Comparison of ENCODE assay signal across 12 mouse cellular contexts in genomic region chr1:173879225-173879987, GRCm38 (mm10). TPM values are rescaled to one million over a fixed set of nuclear protein-coding genes. Genes with fewer than 3 reads are reported as not detected.
DNase-seq lines count a peak whose midpoint lies in the region; ATAC-seq and TF ChIP-seq lines count a peak whose summit lies in the region.
"Not testable (repeated sequence)": the region's sequence is repeated elsewhere in the genome, so short reads cannot be mapped to it uniquely, and the experiment has no call there.
"Had no signal": no experiment of that assay in that cellular context is flagged by ENCODE, and none has a peak within 500 bp of the region (broad histone marks: within the 10 kb centered on the region; RNA-seq: fewer than 3 reads in every experiment).

No protein-coding gene starts in this region.

- in situ Hi-C loops in CH12.LX (cut with MboI; ENCODE audit: low pct_ligation_motif_present, low pct_unique_long_range_greater_than_20kb, low sequenced_read_pairs): not testable (repeated sequence)

- peak; percentile 57; the same call in 1 of the 2 replicates for TF ChIP-seq EP300 in CH12.LX (IDR thresholded peaks at IDR 0.05; ENCODE audit: low read length)
- TF ChIP-seq EP300 in liver, postnatal 0 days (IDR thresholded peaks at IDR 0.05; ENCODE audit: low read depth): not testable (repeated sequence)

- H3K79me2 ChIP-seq in CH12.LX (replicated peaks; ENCODE audit: control insufficient read depth, extremely low read depth, insufficient read depth, poor library complexity, severe bottlenecking): not testable (repeated sequence)

- not testable (repeated sequence) for H3K9me3 ChIP-seq in CH12.LX (replicated peaks; ENCODE audit: low read length); liver, postnatal 0 days (ENCODE audit: low read length)

- TF ChIP-seq CTCF in CH12.LX (conservative IDR thresholded peaks at IDR 0.05 in 1 of 2, IDR thresholded peaks at IDR 0.05 in 1 of 2; ENCODE audit: low read depth in 2 of 2, low read length in 2 of 2); liver, postnatal 0 days (IDR thresholded peaks at IDR 0.05; ENCODE audit: low read depth); spleen, adult 2 months (IDR thresholded peaks at IDR 0.05; ENCODE audit: extremely low read depth, insufficient read depth, insufficient read length, insufficient replicate concordance): not testable (repeated sequence)

- H3K4me1 ChIP-seq in CH12.LX (ENCODE audit: control insufficient read depth in 1 of 2, insufficient read depth in 2 of 2): peaks cover 0 to 11% of the 10 kb centered on the region in 2 experiments; a peak in 1 of 4 replicates
- H3K4me1 ChIP-seq in liver, postnatal 0 days (ENCODE audit: insufficient read depth); spleen, adult 2 months (ENCODE audit: control insufficient read depth, insufficient read depth, insufficient read length): not testable (repeated sequence)

- H3K36me3 ChIP-seq in CH12.LX (replicated peaks in 1 of 2; ENCODE audit: control insufficient read depth in 1 of 2, insufficient read depth in 1 of 2, low read length in 1 of 2); liver, postnatal 0 days (replicated peaks; ENCODE audit: insufficient read depth, low read length); spleen, adult 2 months (ENCODE audit: control insufficient read depth, insufficient read depth, low read length): not testable (repeated sequence)

- TF ChIP-seq POLR2A in CH12.LX (IDR thresholded peaks at IDR 0.05; ENCODE audit: low read depth, low read length); spleen, adult 2 months (IDR thresholded peaks at IDR 0.05; ENCODE audit: low read depth, low read length): not testable (repeated sequence)

- not testable (repeated sequence) for H3K27me3 ChIP-seq in CH12.LX (replicated peaks); liver, postnatal 0 days (ENCODE audit: insufficient read depth, low read length); spleen, adult 2 months (ENCODE audit: control insufficient read depth, insufficient read depth, low read length)

- ATAC-seq in liver, postnatal 0 days: peak; percentile 29; the same call in 1 of the 2 replicates
- ATAC-seq in megakaryocyte-erythroid progenitor cell, adult 5-6 weeks (replicated peaks; ENCODE audit: low FRiP score, low TSS enrichment, poor library complexity, severe bottlenecking): peak; percentile 72

- dilution Hi-C loops in CH12.LX (cut with MboI; ENCODE audit: extremely low pct_ligation_motif_present, extremely low pct_unique_long_range_greater_than_20kb, low sequenced_read_pairs): not testable (repeated sequence)

- not testable (repeated sequence) for TF ChIP-seq RAD21 in CH12.LX (IDR thresholded peaks at IDR 0.05; ENCODE audit: low read depth, low read length)

- peak overlapping the region; percentile 47 to 75 (median 66) for H3K4me3 ChIP-seq in CH12.LX (replicated peaks in 1 of 3; ENCODE audit: low read depth in 2 of 3, low read length in 2 of 3, poor library complexity in 1 of 3)
- peak overlapping the region; percentile 40 for H3K4me3 ChIP-seq in liver, postnatal 0 days (ENCODE audit: low read depth, low read length)
- peak overlapping the region; percentile 56 for H3K4me3 ChIP-seq in spleen, adult 2 months (ENCODE audit: extremely low read depth, insufficient read depth, insufficient read length)

- H3K27ac ChIP-seq in CH12.LX (ENCODE audit: insufficient read depth, low read depth): peak overlapping the region; percentile 46
- 0 out of 2 replicates have a peak overlapping the region, but pooled peaks have one; percentile 29 for H3K27ac ChIP-seq in liver, postnatal 0 days (ENCODE audit: low read depth)
- H3K27ac ChIP-seq in spleen, adult 2 months (ENCODE audit: insufficient read depth, low read length): peak overlapping the region; percentile 79

- DNase-seq in 3T3-L1 (ENCODE audit: low read depth, low spot score) (peak; percentile 26), CH12.LX (ENCODE audit: extremely low read depth) (peak; percentile 25)
- peak; percentile 46 to 59 for DNase-seq in cerebellum, postnatal 10 days
- DNase-seq in heart, adult 11 months: peak; percentile 64
- peak; percentile 54 for DNase-seq in induced T-regulatory cell, adult 2 months (ENCODE audit: low read depth)
- not testable (repeated sequence) for DNase-seq in liver, postnatal 0 days; spleen, adult 2 months (ENCODE audit: low read depth in 1 of 2, low spot score in 2 of 2)

- peak overlapping the region; percentile 75; the same call in 1 of the 2 replicates for H3K4me2 ChIP-seq in CH12.LX (ENCODE audit: insufficient read depth, low read depth, poor library complexity, severe bottlenecking)
- H3K4me2 ChIP-seq in liver, postnatal 0 days (ENCODE audit: low read depth, low read length): peak overlapping the region; percentile 45; the same call in 1 of the 2 replicates

- peak overlapping the region; percentile 94 for H3K9ac ChIP-seq in CH12.LX (ENCODE audit: insufficient read depth, low read depth)
- H3K9ac ChIP-seq in liver, postnatal 0 days (replicated peaks): peak overlapping the region; percentile 41; the same call in 1 of the 2 replicates

- 41% methylated on average over 5 of the region's 5 CpGs for WGBS in liver, postnatal 0 days (ENCODE audit: insufficient replicate concordance)
- WGBS in spleen, adult 2 months: 1% methylated on average over 5 of the region's 5 CpGs

TF ChIP-seq in CH12.LX, 34 proteins besides CTCF, POLR2A, EP300 and RAD21:
- TF ChIP-seq IRF4 (IDR thresholded peaks at IDR 0.05; ENCODE audit: low read depth, low read length): 0 out of 2 replicates have a peak, but pooled peaks have one; percentile 24
- 0 out of 2 replicates have a peak, but pooled peaks have one; percentile 15 for TF ChIP-seq MAX (IDR thresholded peaks at IDR 0.05; ENCODE audit: low read length)
- 0 out of 2 replicates have a peak, but pooled peaks have one; percentile 24 for TF ChIP-seq NELFE (IDR thresholded peaks at IDR 0.05; ENCODE audit: low read depth, low read length)
- peak; percentile 81 for TF ChIP-seq SIN3A (IDR thresholded peaks at IDR 0.05; ENCODE audit: low read length)
- TF ChIP-seq MXI1 (IDR thresholded peaks at IDR 0.05; ENCODE audit: low read depth, low read length): peak; percentile 51; the same call in 1 of the 2 replicates
- 0 out of 2 replicates have a peak, but pooled peaks have one; percentile 35 for TF ChIP-seq TCF12 (IDR thresholded peaks at IDR 0.05; ENCODE audit: low read depth, low read length)
- 0 out of 2 replicates have a peak, but pooled peaks have one; percentile 11 for TF ChIP-seq ETS1 (conservative IDR thresholded peaks at IDR 0.05; ENCODE audit: low read depth, low read length)
- peak; percentile 84 for TF ChIP-seq CHD1 (IDR thresholded peaks at IDR 0.05; ENCODE audit: low read depth, low read length)
- TF ChIP-seq MYC (IDR thresholded peaks at IDR 0.05; ENCODE audit: low read depth, low read length): peak; percentile 67; the same call in 1 of the 2 replicates
TF ChIP-seq in CH12.LX: peak in this region for 9; not testable (repeated sequence) for 25.

RNA-seq across cellular contexts. Expression of gene Ifi211, which starts 33.4 kb away (rescaled TPM):
- 57.8 and 89.1 TPM in 2 replicates for total RNA-seq in CH12.LX (2012; rRNA removed)
- 114 and 130 TPM in 2 replicates for total RNA-seq in CH12.LX (2014; rRNA removed)
- 66.6 and 67.9 TPM in 2 replicates for polyA plus RNA-seq in CH12.LX (2012; ENCODE audit: insufficient read length, low read depth)
- polyA plus RNA-seq in liver, postnatal 0 days (2015; fragmentation: Nextera tagmentation; extraction: Ambion mirVana): 3.7 and 4.6 TPM in 2 replicates
- total RNA-seq in megakaryocyte-erythroid progenitor cell, adult 5-6 weeks (2014; fragmentation: Nextera tagmentation): not detected in 2 replicates
- 2.6 and 4.1 TPM in 2 replicates for total RNA-seq in megakaryocyte-erythroid progenitor cell, adult 5-6 weeks (2017)
- polyA plus RNA-seq in spleen, adult 2 months (2012; rRNA removed): 0.49 and 0.55 TPM in 2 replicates
- total RNA-seq: layer of hippocampus, adult 18-20 months; layer of hippocampus, postnatal 25 days had no signal
- polyA plus RNA-seq: erythroblast, embryonic 14.5 days; limb, embryonic 10.5 days had no signal

Comparison
In these comparisons a context has a peak if more than half of its experiments do, and no peak if none do; other contexts are left out.
1. H3K27ac ChIP-seq: peak in every context shown above with its lines; median percentile 79 in spleen, adult 2 months; 46 in CH12.LX; 29 in liver, postnatal 0 days.
2. RNA of gene Ifi211, which starts 33.4 kb away (polyA plus RNA-seq): 66.6 to 67.9 TPM in CH12.LX; 3.7 to 4.6 TPM in liver, postnatal 0 days and 0.49 to 0.55 TPM in spleen, adult 2 months; every median in the first group is over 10 times any median in the second.
3. Peak in every context shown above with its lines, with median percentiles within 50 percentile points of each other: H3K4me3 ChIP-seq.